Mouse (Mus musculus) myocyte (in vitro differentiated cells): Measurements from ENCODE around the gene Grk3. TPM values are rescaled to one million over a fixed set of nuclear protein-coding genes. Genes with fewer than 3 reads are reported as not detected.

Experiments used
- H3K27me3 ChIP-seq: one replicate; pipeline ENCODE4 v1.6.1; 2011; ENCODE audit not compliant: control insufficient read depth, insufficient read depth, insufficient read length
- H3K36me3 ChIP-seq: one replicate; pipeline ENCODE4 v1.6.1; 2011; ENCODE audit not compliant: control insufficient read depth, insufficient read depth
- H3K4me2 ChIP-seq: one replicate; pipeline ENCODE4 v1.6.1; 2011; ENCODE audit warnings: low read depth, control low read depth
- H3K4me3 ChIP-seq: one replicate; pipeline ENCODE4 v1.5.1; 2011; ENCODE audit warnings: mild to moderate bottlenecking, control low read depth, moderate library complexity
- H3K79me2 ChIP-seq: one replicate; pipeline ENCODE4 v1.6.1; 2011; ENCODE audit not compliant: control insufficient read depth, insufficient read depth
- H3ac ChIP-seq: one replicate; pipeline ENCODE4 v1.6.1; 2011; ENCODE audit not compliant: control insufficient read depth, insufficient read length
- CEBPB ChIP-seq: IDR thresholded peaks from 2 replicates; pipeline ENCODE4 v1.6.1; 2011; ENCODE audit warnings: mild to moderate bottlenecking, moderate library complexity; ENCODE audit not compliant: poor library complexity, insufficient read depth, severe bottlenecking
- E2F4 ChIP-seq: IDR thresholded peaks from one replicate; pipeline ENCODE4 v1.6.1; 2011; ENCODE audit warnings: mild to moderate bottlenecking, control low read depth, moderate library complexity; ENCODE audit not compliant: insufficient read depth
- MAX ChIP-seq: IDR thresholded peaks from one replicate; pipeline ENCODE4 v1.6.1; 2011; ENCODE audit warnings: low read depth, mild to moderate bottlenecking, control low read depth
- MYOD1 ChIP-seq, 3 experiments: IDR thresholded peaks; one replicate each; pipeline ENCODE4 v1.6.1; 2011; ENCODE audit warnings: control low read depth in 2 of 3, low read depth in 2 of 3, mild to moderate bottlenecking in 2 of 3, moderate library complexity in 1 of 3; ENCODE audit not compliant: insufficient read length in 2 of 3, control insufficient read depth in 1 of 3
- MYOG ChIP-seq, 3 experiments: IDR thresholded peaks; one replicate each; pipeline ENCODE4 v1.6.1; 2011; ENCODE audit warnings: control low read depth in 2 of 3, low read depth in 2 of 3, mild to moderate bottlenecking in 2 of 3; ENCODE audit not compliant: insufficient read length in 2 of 3, control insufficient read depth in 1 of 3, insufficient read depth in 1 of 3
- POLR2A ChIP-seq: IDR thresholded peaks from one replicate; pipeline ENCODE4 v1.6.1; 2011; ENCODE audit warnings: low read depth, mild to moderate bottlenecking, control low read depth, moderate library complexity; ENCODE audit not compliant: insufficient read length
- POLR2AphosphoS2 ChIP-seq: IDR thresholded peaks from one replicate; pipeline ENCODE4 v1.6.1; 2011; ENCODE audit warnings: low read depth, control low read depth; ENCODE audit not compliant: insufficient read length
- REST ChIP-seq: IDR thresholded peaks from one replicate; pipeline ENCODE4 v1.6.1; 2011; ENCODE audit warnings: mild to moderate bottlenecking, control low read depth, moderate library complexity; ENCODE audit not compliant: insufficient read depth, insufficient read length
- SRF ChIP-seq: IDR thresholded peaks from one replicate; pipeline ENCODE4 v1.6.1; 2011; ENCODE audit warnings: low read depth; ENCODE audit not compliant: control insufficient read depth, insufficient read length
- TCF12 ChIP-seq: IDR thresholded peaks from one replicate; pipeline ENCODE4 v1.6.1; 2011; ENCODE audit warnings: mild to moderate bottlenecking, control low read depth; ENCODE audit not compliant: poor library complexity, insufficient read depth, severe bottlenecking
- TCF3 ChIP-seq: IDR thresholded peaks from one replicate; pipeline ENCODE4 v1.6.1; 2011; ENCODE audit warnings: low read depth, control low read depth; ENCODE audit not compliant: insufficient read length
- USF1 ChIP-seq: IDR thresholded peaks from one replicate; pipeline ENCODE4 v1.6.1; 2011; ENCODE audit warnings: low read depth, mild to moderate bottlenecking, control low read depth, moderate library complexity
- polyA plus RNA-seq: library from polyadenylated mRNA; unstranded; fragments of >200 nt; fragmentation: generic; extraction: Trizol; gene quantifications from one replicate; pipeline ENCODE4 v1.2.1, GENCODE M21; 2012; ENCODE audit warnings: missing spikeins

Gene Grk3
- polyA plus RNA-seq, 1 experiment = not detected

GRCm38 (mm10) chr5:112910381-112910780 is 105.2 kb downstream of the Grk3 start:
- Histone ChIP-seq H3K36me3 (no peaks in the 10 kb centered on the region), H3K79me2 (no peaks in the 10 kb centered on the region), H3K27me3 (no peaks in the 10 kb centered on the region), H3K4me3 (no peak overlapping the region), H3ac (no peak overlapping the region), H3K4me2 (no peak overlapping the region)
- no peak for TF ChIP-seq TCF12
- TF ChIP-seq E2F4 = no peak
- TF ChIP-seq POLR2A = no peak
- no peak for TF ChIP-seq TCF3
- no peak for TF ChIP-seq REST
- TF ChIP-seq CEBPB = no peak
- no peak for TF ChIP-seq MYOD1 (IDR thresholded peaks at IDR 0.05; ENCODE audit: control insufficient read depth in 1 of 3, insufficient read length in 2 of 3, low read depth in 2 of 3)
- TF ChIP-seq SRF = no peak
- no peak for TF ChIP-seq MAX
- TF ChIP-seq MYOG (IDR thresholded peaks at IDR 0.05; ENCODE audit: control insufficient read depth in 1 of 3, insufficient read depth in 1 of 3, insufficient read length in 2 of 3, low read depth in 2 of 3) = no peak
- no peak for TF ChIP-seq USF1

GRCm38 (mm10) chr5:112908169-112908614 is 107.4 kb downstream of the Grk3 start:
- Histone ChIP-seq H3K4me2 (no peak overlapping the region), H3ac (no peak overlapping the region), H3K4me3 (no peak overlapping the region), H3K79me2 (no peaks in the 10 kb centered on the region), H3K36me3 (no peaks in the 10 kb centered on the region), H3K27me3 (no peaks in the 10 kb centered on the region)
- TF ChIP-seq SRF (no peak), MYOD1 (IDR thresholded peaks at IDR 0.05; ENCODE audit: control insufficient read depth in 1 of 3, insufficient read length in 2 of 3, low read depth in 2 of 3) (no peak), MAX (no peak), POLR2A (no peak), TCF12 (no peak), TCF3 (no peak), POLR2AphosphoS2 (no peak), E2F4 (no peak), MYOG (IDR thresholded peaks at IDR 0.05; ENCODE audit: control insufficient read depth in 1 of 3, insufficient read depth in 1 of 3, insufficient read length in 2 of 3, low read depth in 2 of 3) (no peak), CEBPB (no peak), USF1 (no peak), REST (no peak)

DNA sequence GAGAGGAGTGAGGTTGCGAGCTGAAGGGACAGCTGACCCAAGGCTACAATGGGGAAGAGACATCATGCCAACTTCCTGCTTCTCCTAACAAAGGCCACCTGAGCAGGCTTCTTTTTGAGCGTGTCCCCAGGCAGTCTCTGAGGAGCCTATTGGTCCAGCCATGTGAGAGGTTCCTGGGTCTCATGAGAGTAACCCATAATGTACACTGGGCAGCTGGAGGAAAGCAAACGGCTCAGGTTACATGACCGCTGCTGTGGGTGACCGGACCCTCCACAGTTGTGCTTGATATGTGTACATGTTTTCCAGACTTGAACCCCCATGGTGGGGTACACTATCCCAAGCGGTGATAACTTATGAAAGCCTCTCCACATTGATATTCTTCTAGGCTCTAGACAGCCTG is 108.1 kb downstream of the Grk3 start:
- Histone ChIP-seq H3K4me2 (no peak overlapping the region), H3K27me3 (no peaks in the 10 kb centered on the region), H3K36me3 (no peaks in the 10 kb centered on the region), H3K79me2 (no peaks in the 10 kb centered on the region), H3K4me3 (no peak overlapping the region), H3ac (no peak overlapping the region)
- no peak for TF ChIP-seq SRF
- no peak for TF ChIP-seq E2F4
- TF ChIP-seq USF1 = no peak
- TF ChIP-seq TCF3 = no peak
- no peak for TF ChIP-seq MYOG (IDR thresholded peaks at IDR 0.05; ENCODE audit: control insufficient read depth in 1 of 3, insufficient read depth in 1 of 3, insufficient read length in 2 of 3, low read depth in 2 of 3)
- no peak for TF ChIP-seq REST
- TF ChIP-seq POLR2A = no peak

- no peak within 1 kb of the TSS for H3K4me3 ChIP-seq
- H3K36me3 ChIP-seq = no peaks in the 10 kb centered on the region
- no peaks in the 10 kb centered on the region for H3K79me2 ChIP-seq
- H3ac ChIP-seq = no peak within 1 kb of the TSS
- H3K27me3 ChIP-seq = no peaks in the 10 kb centered on the region
- TF ChIP-seq MYOG (IDR thresholded peaks at IDR 0.05; ENCODE audit: control insufficient read depth in 1 of 3, insufficient read depth in 1 of 3, insufficient read length in 2 of 3, low read depth in 2 of 3) (no peak), REST (no peak), USF1 (no peak), TCF12 (no peak), TCF3 (no peak), SRF (no peak), E2F4 (no peak), POLR2AphosphoS2 (no peak)
- H3K4me2 ChIP-seq = no peak within 1 kb of the TSS
These were observed 119.6 kb downstream of the Grk3 start, which contains the start of gene Myo18b for GRCm38 (mm10) chr5:112895674-112896654. Gene Myo18b, minus strand, starts transcription at chr5:112896362.
